Mouse (Mus musculus) ES-E14 (cell line): ENCODE results near the gene Prrt3. TPM values are rescaled to one million over a fixed set of nuclear protein-coding genes. Genes with fewer than 3 reads are reported as not detected.

ENCODE experiments used
- DNase-seq: peaks from one replicate; pipeline ENCODE4 v3.0.0-alpha.2; 2013; ENCODE audit warnings: low read depth, low spot score
- H3K27ac ChIP-seq: 2 replicates; pipeline ENCODE4 v1.5.1; 2012; ENCODE audit warnings: low read depth, mild to moderate bottlenecking, low read length, moderate library complexity, mixed read lengths; ENCODE audit not compliant: poor library complexity, insufficient read depth, severe bottlenecking
- H3K36me3 ChIP-seq: 2 replicates; pipeline ENCODE4 v1.6.1; 2012; ENCODE audit warnings: mild to moderate bottlenecking, low read length, moderate library complexity, mixed read lengths; ENCODE audit not compliant: control insufficient read depth, poor library complexity, insufficient read depth, severe bottlenecking
- H3K4me1 ChIP-seq, 2 experiments: fragments of 150-350 bp in 1 of 2; sonication (generic) in 1 of 2; 2 replicates each; pipeline ENCODE4 v1.6.1; 2012; ENCODE audit warnings: low read length in 2 of 2, mild to moderate bottlenecking in 1 of 2, mixed read lengths in 1 of 2; ENCODE audit not compliant: control insufficient read depth in 2 of 2, insufficient read depth in 2 of 2, poor library complexity in 1 of 2
- H3K4me3 ChIP-seq, 2 experiments: fragments of 150-350 bp in 1 of 2; sonication (generic) in 1 of 2; 2 replicates each; pipeline ENCODE4 v1.5.1; 2012; ENCODE audit warnings: low read length in 2 of 2, low read depth in 1 of 2, mild to moderate bottlenecking in 1 of 2, mixed read lengths in 1 of 2; ENCODE audit not compliant: insufficient read depth in 1 of 2, poor library complexity in 1 of 2, severe bottlenecking in 1 of 2
- H3K9ac ChIP-seq: 2 replicates; pipeline ENCODE4 v1.6.1; 2012; ENCODE audit warnings: low read depth, mild to moderate bottlenecking, low read length, mixed read lengths; ENCODE audit not compliant: poor library complexity, insufficient read depth, severe bottlenecking
- H3K9me3 ChIP-seq: fragments of 150-350 bp; sonication (generic); 2 replicates; pipeline ENCODE4 v1.6.1; 2012; ENCODE audit warnings: low read depth, mild to moderate bottlenecking, low read length; ENCODE audit not compliant: control insufficient read depth, insufficient read depth
- CHD2 ChIP-seq: IDR thresholded peaks from 2 replicates; pipeline ENCODE4 v1.6.1; 2014; ENCODE audit warnings: mild to moderate bottlenecking, low read depth, low read length, inconsistent platforms
- HCFC1 ChIP-seq: IDR thresholded peaks from 2 replicates; pipeline ENCODE4 v1.6.1; 2012; ENCODE audit warnings: low read length, inconsistent platforms, borderline replicate concordance; ENCODE audit not compliant: insufficient read depth
- MAFK ChIP-seq: IDR thresholded peaks from 2 replicates; pipeline ENCODE4 v1.6.1; 2014; ENCODE audit warnings: mild to moderate bottlenecking, low read depth, low read length, inconsistent platforms; ENCODE audit not compliant: insufficient read depth
- ZC3H11A ChIP-seq: IDR thresholded peaks from 2 replicates; pipeline ENCODE4 v1.6.1; 2012; ENCODE audit warnings: low read depth, mild to moderate bottlenecking, inconsistent platforms, low read length, borderline replicate concordance
- ZNF384 ChIP-seq: IDR thresholded peaks from 2 replicates; pipeline ENCODE4 v1.6.1; 2012; ENCODE audit warnings: low read depth, low read length, inconsistent platforms
- in situ Hi-C, 2 experiments: fragments of 600-800 bp; cut with MboI; formaldehyde crosslinking; loops; one replicate each; pipeline ENCODE4 v1.15.1; 2025; ENCODE audit warnings: low sequenced_read_pairs in 2 of 2, inconsistent platforms in 1 of 2; ENCODE audit not compliant: unreplicated experiment in 2 of 2
- total RNA-seq: library from RNA; depleted of rRNA; stranded (reverse); fragments of 300-350 nt; gene quantifications from 2 replicates; pipeline ENCODE4 v1.2.3, GENCODE M21; 2012

Prrt3 gene
- total RNA-seq, 1 experiment: 16.3 TPM

- no peak within 1 kb of the TSS for H3K9ac ChIP-seq
- H3K27ac ChIP-seq: no peak within 1 kb of the TSS
- no peak for TF ChIP-seq HCFC1
- no peak for TF ChIP-seq MAFK
- no peak for TF ChIP-seq CHD2
- TF ChIP-seq ZC3H11A: no peak
- TF ChIP-seq ZNF384: no peak
- no peaks in the 10 kb centered on the region for H3K9me3 ChIP-seq
- peak within 1 kb of the TSS; percentile 28 to 29; a peak in 3 of 4 replicates for H3K4me3 ChIP-seq
- peaks cover 6 to 19% of the 10 kb centered on the region in 2 experiments for H3K4me1 ChIP-seq
- in situ Hi-C loops: no loop called here
- no peaks in the 10 kb centered on the region for H3K36me3 ChIP-seq
- DNase-seq: peak; percentile 55
Observed at GRCm38 (mm10) chr6:113471297-113471936, 30.3 kb downstream of the Prrt3 start, which contains the start of gene Il17rc. Il17rc (plus strand) TSS chr6:113471427.

- Histone ChIP-seq H3K27ac (no peak overlapping the region), H3K4me3 (peak overlapping the region; percentile 68 to 69), H3K9ac (no peak overlapping the region; the same call in 1 of the 2 replicates), H3K9me3 (no peaks in the 10 kb centered on the region), H3K4me1 (peaks cover 6 to 19% of the 10 kb centered on the region in 2 experiments), H3K36me3 (no peaks in the 10 kb centered on the region)
- DNase-seq: peak; percentile 42
- TF ChIP-seq ZNF384: no peak
- no peak for TF ChIP-seq MAFK
- TF ChIP-seq ZC3H11A: no peak
- no peak for TF ChIP-seq CHD2
- no peak; the same call in 1 of the 2 replicates for TF ChIP-seq HCFC1
- in situ Hi-C loops: no loop called here
Observed at GRCm38 (mm10) chr6:113469432-113469831, 32.3 kb downstream of the Prrt3 start.

GRCm38 (mm10) chr6:113469021-113469420 lies 32.7 kb downstream of the Prrt3 start:
- peak; percentile 81 for DNase-seq
- Histone ChIP-seq H3K4me3 (peak overlapping the region; percentile 68 to 69; a peak in 3 of 4 replicates), H3K9ac (no peak overlapping the region), H3K4me1 (peaks cover 6 to 19% of the 10 kb centered on the region in 2 experiments), H3K36me3 (no peaks in the 10 kb centered on the region), H3K9me3 (no peaks in the 10 kb centered on the region), H3K27ac (no peak overlapping the region)
- TF ChIP-seq ZC3H11A (peak; percentile 48; the same call in 1 of the 2 replicates), CHD2 (no peak)
- in situ Hi-C loops: no loop called here

GRCm38 (mm10) chr6:113468512-113468911 lies 33.2 kb downstream of the Prrt3 start:
- Histone ChIP-seq H3K9ac (no peak overlapping the region), H3K9me3 (no peaks in the 10 kb centered on the region), H3K27ac (no peak overlapping the region), H3K4me1 (peaks cover 6 to 19% of the 10 kb centered on the region in 2 experiments), H3K4me3 (0 out of 4 replicates have a peak overlapping the region, but pooled peaks of 1 of the 2 experiments have one; percentile 68), H3K36me3 (no peaks in the 10 kb centered on the region)
- no peak for TF ChIP-seq MAFK
- DNase-seq: no peak
- in situ Hi-C loops: no loop called here

GRCm38 (mm10) chr6:113465602-113466001 lies 36.1 kb downstream of the Prrt3 start:
- Histone ChIP-seq H3K4me1 (peaks cover 4 to 6% of the 10 kb centered on the region in 2 experiments), H3K4me3 (no peak overlapping the region), H3K36me3 (no peaks in the 10 kb centered on the region), H3K27ac (no peak overlapping the region), H3K9me3 (no peaks in the 10 kb centered on the region), H3K9ac (no peak overlapping the region)
- TF ChIP-seq CHD2 (no peak), ZC3H11A (no peak), HCFC1 (no peak), ZNF384 (no peak), MAFK (no peak)
- no peak for DNase-seq
- in situ Hi-C loops: no loop called here
